15 mouse cellular contexts compared by ENCODE assay signal in genomic region chr4:133412575-133413540, GRCm38 (mm10). TPM values are rescaled to one million over a fixed set of nuclear protein-coding genes. Genes with fewer than 3 reads are reported as not detected.
A peak's percentile ranks its signal among the peaks of the same experiment; 100 is the strongest.
DNase-seq lines count a peak whose midpoint lies in the region; ATAC-seq and TF ChIP-seq lines count a peak whose summit lies in the region.
"Had no signal": no experiment of that assay in that cellular context is flagged by ENCODE, and none has a peak within 500 bp of the region (broad histone marks: within the 10 kb centered on the region; RNA-seq: fewer than 3 reads in every experiment).

No protein-coding gene starts in this region.

- no peaks in the 10 kb centered on the region for H3K79me2 ChIP-seq in CH12.LX (replicated peaks; ENCODE audit: control insufficient read depth, extremely low read depth, insufficient read depth, poor library complexity, severe bottlenecking)

- dilution Hi-C loops in CH12.LX (cut with MboI; ENCODE audit: extremely low pct_ligation_motif_present, extremely low pct_unique_long_range_greater_than_20kb, low sequenced_read_pairs) = no loop called here

- TF ChIP-seq EP300 in CH12.LX (IDR thresholded peaks at IDR 0.05; ENCODE audit: low read length) = no peak

- DNase-seq in 416B (ENCODE audit: low read depth) = peak; percentile 88
- peak; percentile 53 for DNase-seq in CH12.LX (ENCODE audit: extremely low read depth)
- DNase-seq in ovary, postnatal 10 days (ENCODE audit: low spot score) = no peak
- no peak for DNase-seq in thymus, postnatal 36 days
- no peak for DNase-seq in lung, adult 18-20 months
- DNase-seq: gastrocnemius, postnatal 14 days; kidney, postnatal 36 days had no signal

- peaks cover 39 to 81% of the 10 kb centered on the region in 2 experiments for H3K36me3 ChIP-seq in CH12.LX (replicated peaks in 1 of 2; ENCODE audit: control insufficient read depth in 1 of 2, insufficient read depth in 1 of 2, low read length in 1 of 2)
- no peaks in the 10 kb centered on the region; the same call in 1 of the 2 replicates for H3K36me3 ChIP-seq in liver, embryonic 16.5 days (ENCODE audit: control insufficient read depth, insufficient read depth)

- in situ Hi-C loops in CH12.LX (cut with MboI; ENCODE audit: low pct_ligation_motif_present, low pct_unique_long_range_greater_than_20kb, low sequenced_read_pairs) = loop anchor here (5.0 kb wide), 1 partner anchor 39 kb away; no protein-coding TSS in a partner anchor

- H3K27me3 ChIP-seq in CH12.LX (replicated peaks) = no peaks in the 10 kb centered on the region
- no peaks in the 10 kb centered on the region for H3K27me3 ChIP-seq in liver, embryonic 16.5 days (ENCODE audit: control insufficient read depth, insufficient read depth, low read depth, low read length)
- H3K27me3 ChIP-seq: heart, embryonic 13.5 days; limb, embryonic 13.5 days; neural tube, embryonic 12.5 days had no signal

- TF ChIP-seq POLR2A in CH12.LX (IDR thresholded peaks at IDR 0.05; ENCODE audit: low read depth, low read length) = no peak

- peak overlapping the region; percentile 63 for H3K27ac ChIP-seq in CH12.LX (ENCODE audit: insufficient read depth, low read depth)
- peak overlapping the region; percentile 52 for H3K27ac ChIP-seq in liver, embryonic 16.5 days (ENCODE audit: low read length)
- H3K27ac ChIP-seq: heart, embryonic 13.5 days; limb, embryonic 13.5 days; neural tube, embryonic 12.5 days had no signal

- H3K9ac ChIP-seq in CH12.LX (ENCODE audit: insufficient read depth, low read depth) = no peak overlapping the region
- no peak overlapping the region for H3K9ac ChIP-seq in liver, embryonic 16.5 days (ENCODE audit: low read depth, low read length)
- H3K9ac ChIP-seq: heart, embryonic 13.5 days; limb, embryonic 13.5 days; neural tube, embryonic 12.5 days had no signal

- H3K9me3 ChIP-seq in CH12.LX (replicated peaks; ENCODE audit: low read length) = no peaks in the 10 kb centered on the region
- no peaks in the 10 kb centered on the region for H3K9me3 ChIP-seq in liver, embryonic 16.5 days (replicated peaks; ENCODE audit: control insufficient read depth, low read length)
- H3K9me3 ChIP-seq: heart, embryonic 13.5 days; limb, embryonic 13.5 days; neural tube, embryonic 12.5 days had no signal

- no peak overlapping the region for H3K4me3 ChIP-seq in CH12.LX (replicated peaks in 1 of 3; ENCODE audit: low read depth in 2 of 3, low read length in 2 of 3, poor library complexity in 1 of 3)
- H3K4me3 ChIP-seq in liver, embryonic 16.5 days (ENCODE audit: low read depth, low read length) = no peak overlapping the region
- H3K4me3 ChIP-seq: heart, embryonic 13.5 days; limb, embryonic 13.5 days; neural tube, embryonic 12.5 days had no signal

- WGBS in liver, embryonic 16.5 days (ENCODE audit: insufficient replicate concordance) = 26% methylated on average over 16 of the region's 16 CpGs

- peak; percentile 58 for ATAC-seq in erythroblast, adult 5-6 weeks (replicated peaks; ENCODE audit: low FRiP score, poor library complexity, severe bottlenecking)
- ATAC-seq in liver, embryonic 16.5 days (ENCODE audit: low read depth) = peak; percentile 88
- ATAC-seq: forebrain, embryonic 14.5 days; intestine, embryonic 16.5 days; midbrain, embryonic 16.5 days had no signal

- H3K4me1 ChIP-seq in CH12.LX (ENCODE audit: control insufficient read depth in 1 of 2, insufficient read depth in 2 of 2) = peaks cover 15 to 31% of the 10 kb centered on the region in 2 experiments
- H3K4me1 ChIP-seq in liver, embryonic 16.5 days (ENCODE audit: control insufficient read depth, low read depth, low read length) = peaks cover 28% of the 10 kb centered on the region

- TF ChIP-seq CTCF in CH12.LX (conservative IDR thresholded peaks at IDR 0.05 in 1 of 2, IDR thresholded peaks at IDR 0.05 in 1 of 2; ENCODE audit: low read depth in 2 of 2, low read length in 2 of 2) = no peak

- H3K4me2 ChIP-seq in CH12.LX (ENCODE audit: insufficient read depth, low read depth, poor library complexity, severe bottlenecking) = 0 out of 2 replicates have a peak overlapping the region, but pooled peaks have one; percentile 4
- no peak overlapping the region for H3K4me2 ChIP-seq in liver, embryonic 16.5 days (ENCODE audit: low read depth, low read length)
- H3K4me2 ChIP-seq: heart, embryonic 13.5 days; limb, embryonic 13.5 days; neural tube, embryonic 12.5 days had no signal

- no peak for TF ChIP-seq RAD21 in CH12.LX (IDR thresholded peaks at IDR 0.05; ENCODE audit: low read depth, low read length)

TF ChIP-seq in CH12.LX, 34 proteins besides CTCF, POLR2A, EP300 and RAD21:
- TF ChIP-seq MAZ (IDR thresholded peaks at IDR 0.05; ENCODE audit: low read depth, low read length) (no peak), ZKSCAN1 (IDR thresholded peaks at IDR 0.05; ENCODE audit: borderline replicate concordance, low read depth, low read length) (no peak), USF1 (IDR thresholded peaks at IDR 0.05; ENCODE audit: low read depth, low read length) (no peak), ETS1 (conservative IDR thresholded peaks at IDR 0.05; ENCODE audit: low read depth, low read length) (peak; percentile 61), MEF2A (IDR thresholded peaks at IDR 0.05; ENCODE audit: borderline replicate concordance, low read depth, low read length) (no peak), KAT2A (IDR thresholded peaks at IDR 0.05; ENCODE audit: insufficient replicate concordance, low read length) (no peak), UBTF (IDR thresholded peaks at IDR 0.05; ENCODE audit: low read depth, low read length) (no peak), NRF1 (IDR thresholded peaks at IDR 0.05; ENCODE audit: low read depth, low read length) (no peak), MAX (IDR thresholded peaks at IDR 0.05; ENCODE audit: low read length) (no peak), BHLHE40 (IDR thresholded peaks at IDR 0.05; ENCODE audit: low read depth, low read length) (peak; percentile 44), NELFE (IDR thresholded peaks at IDR 0.05; ENCODE audit: low read depth, low read length) (no peak), ZNF384 (IDR thresholded peaks at IDR 0.05; ENCODE audit: low read depth, low read length) (no peak), SMC3 (IDR thresholded peaks at IDR 0.05; ENCODE audit: low read depth, low read length) (no peak)

RNA-seq across cellular contexts. Expression of gene Slc9a1, which starts 43.4 kb away (rescaled TPM):
- 4.2 and 4.7 TPM in 2 replicates for total RNA-seq in CH12.LX (2012; rRNA removed)
- total RNA-seq in CH12.LX (2014; rRNA removed) = 0.66 and 1.4 TPM in 2 replicates
- 12.0 and 16.7 TPM in 2 replicates for polyA plus RNA-seq in CH12.LX (2012; ENCODE audit: insufficient read length, low read depth)
- 6.5 and 9.8 TPM in 2 replicates for total RNA-seq in erythroblast, adult 5-6 weeks (2015; ENCODE audit: low replicate concordance)
- total RNA-seq in erythroblast, adult 5-6 weeks (2017; ENCODE audit: low replicate concordance) = 5.9 and 8.3 TPM in 2 replicates
- 2.9 and 3.3 TPM in 2 replicates for polyA plus RNA-seq in liver, embryonic 16.5 days (2015; fragmentation: Nextera tagmentation; extraction: Ambion mirVana)

RNA-seq across cellular contexts. Expression of gene Wdtc1, which starts 59.6 kb away (rescaled TPM):
- total RNA-seq in CH12.LX (2012; rRNA removed) (6.8 and 10.8 TPM in 2 replicates), CH12.LX (2014; rRNA removed) (2.8 and 3.0 TPM in 2 replicates)
- polyA plus RNA-seq in CH12.LX (2012; ENCODE audit: insufficient read length, low read depth) = 9.1 and 9.6 TPM in 2 replicates
- total RNA-seq in erythroblast, adult 5-6 weeks (2015; ENCODE audit: low replicate concordance) = 8.6 and 9.6 TPM in 2 replicates
- 8.4 and 18.3 TPM in 2 replicates for total RNA-seq in erythroblast, adult 5-6 weeks (2017; ENCODE audit: low replicate concordance)
- 6.2 and 8.1 TPM in 2 replicates for polyA plus RNA-seq in liver, embryonic 16.5 days (2015; fragmentation: Nextera tagmentation; extraction: Ambion mirVana)

Comparison
In these comparisons a context has a peak if more than half of its experiments do, and no peak if none do; other contexts are left out.
1. DNase-seq: peak in 416B (single experiment) and CH12.LX (single experiment); none in ovary, postnatal 10 days (single experiment), thymus, postnatal 36 days (0 of 2) and lung, adult 18-20 months (0 of 2).